In genomic region chr7:97347464-97347863, GRCm38 (mm10) we compare ENCODE assay signal across 18 mouse cellular contexts.
"Had no signal": no experiment of that assay in that cellular context is flagged by ENCODE, and none has a peak within 500 bp of the region (broad histone marks: within the 10 kb centered on the region; RNA-seq: fewer than 3 reads in every experiment).

No protein-coding gene starts in this region.

- H3K27me3 ChIP-seq: limb, embryonic 15.5 days; liver, embryonic 15.5 days; stomach, embryonic 15.5 days had no signal

- H3K4me1 ChIP-seq: limb, embryonic 12.5 days; stomach, embryonic 15.5 days had no signal

- H3K4me2 ChIP-seq: limb, embryonic 12.5 days; limb, embryonic 15.5 days; midbrain, embryonic 11.5 days; stomach, embryonic 15.5 days had no signal

- H3K4me3 ChIP-seq: layer of hippocampus, adult 2 months; limb, embryonic 12.5 days; limb, embryonic 15.5 days; liver, embryonic 12.5 days; liver, embryonic 15.5 days; stomach, embryonic 15.5 days had no signal

- H3K9ac ChIP-seq: limb, embryonic 12.5 days; limb, embryonic 15.5 days; liver, embryonic 12.5 days; liver, embryonic 15.5 days; stomach, embryonic 15.5 days had no signal

- H3K27ac ChIP-seq: kidney, postnatal 0 days; layer of hippocampus, adult 2 months; limb, embryonic 12.5 days; limb, embryonic 15.5 days; liver, embryonic 12.5 days; liver, embryonic 15.5 days; macrophage; stomach, embryonic 15.5 days had no signal

- DNase-seq: kidney, adult 2 months; left cerebral cortex, postnatal 4 days; lung, adult 2 months; lung, postnatal 14 days; midbrain, embryonic 14.5 days; right cerebral cortex, postnatal 25 days; spleen, adult 18-20 months; thymus, postnatal 25 days had no signal

- H3K36me3 ChIP-seq: liver, embryonic 12.5 days; liver, embryonic 15.5 days; stomach, embryonic 15.5 days had no signal

- ATAC-seq: intestine, postnatal 0 days had no signal

- H3K9me3 ChIP-seq: limb, embryonic 12.5 days; limb, embryonic 15.5 days; liver, embryonic 12.5 days; liver, embryonic 15.5 days; stomach, embryonic 15.5 days had no signal
